Mouse (Mus musculus) small intestine, adult 2 months (tissue): ENCODE results near the gene Fat3.

Source experiments
- CTCF ChIP-seq: fragments of 200-500 bp; IDR thresholded peaks from 2 replicates; pipeline ENCODE4 v1.5.1; 2012; ENCODE audit warnings: low read depth, mild to moderate bottlenecking, control low read depth, inconsistent platforms, low read length, moderate library complexity, mixed read lengths; ENCODE audit not compliant: insufficient replicate concordance, insufficient read length; ENCODE audit errors: extremely low read depth
- POLR2A ChIP-seq: fragments of 200-500 bp; IDR thresholded peaks from 2 replicates; pipeline ENCODE4 v1.6.1; 2012; ENCODE audit warnings: low read depth, mild to moderate bottlenecking, control low read depth, inconsistent platforms, low read length, moderate library complexity

DNA sequence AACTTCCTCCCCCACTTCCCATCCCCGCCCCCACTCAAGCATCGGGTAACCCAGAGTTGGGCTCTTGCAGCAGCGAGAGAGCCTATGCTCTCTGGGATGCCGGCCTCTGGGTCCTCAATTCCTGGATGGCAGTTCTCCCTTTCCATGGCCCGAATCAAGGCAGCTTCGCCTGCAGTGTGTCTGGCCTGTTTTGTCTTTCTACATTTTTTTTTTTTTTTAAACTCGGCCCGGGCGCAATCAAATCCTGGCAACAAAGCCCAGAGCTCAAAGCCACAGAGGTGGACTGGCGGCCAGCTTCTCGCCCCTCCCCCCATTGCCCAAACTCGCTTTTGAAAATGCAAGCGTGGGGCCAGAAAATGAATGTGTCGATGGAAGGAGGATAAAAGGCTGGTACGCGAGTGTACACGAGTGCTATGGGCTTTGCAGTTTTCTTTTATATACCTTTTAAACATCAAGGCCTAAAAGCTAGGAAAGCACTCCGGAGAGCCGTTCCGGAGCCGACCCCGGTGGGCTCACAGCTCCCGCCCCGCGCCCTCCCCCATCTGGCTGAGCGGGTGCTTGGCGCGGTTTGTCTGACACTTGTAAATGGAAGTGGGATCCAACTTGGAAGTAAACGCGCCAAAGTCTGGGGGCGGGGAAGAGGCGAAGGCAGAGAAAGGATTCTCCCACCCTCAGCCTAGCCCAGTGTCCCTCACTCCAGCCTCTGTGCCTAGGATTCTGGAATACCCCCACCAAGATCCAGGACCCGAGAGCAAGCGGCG lies 1.3 kb downstream of the Fat3 start:
- TF ChIP-seq CTCF, result no peak
- TF ChIP-seq POLR2A, result no peak
